Mouse (Mus musculus): ENCODE measurements around the gene Dbf4. TPM values are rescaled to one million over a fixed set of nuclear protein-coding genes. Genes with fewer than 3 reads are reported as not detected.

The Dbf4 gene
- polyA plus RNA-seq, 1 experiment: 0.72 TPM

- no peaks in the 10 kb centered on the region for H3K27me3 ChIP-seq (replicated peaks; ENCODE audit: control insufficient read depth, insufficient read depth, low read length)
- H3K4me1 ChIP-seq (ENCODE audit: control insufficient read depth, insufficient read depth, low read length): no peaks in the 10 kb centered on the region
- 70% methylated on average over 1 of the region's 1 CpGs for WGBS
- no peak overlapping the region for H3K27ac ChIP-seq (ENCODE audit: insufficient read depth, low read depth, low read length)
- H3K4me3 ChIP-seq (ENCODE audit: insufficient read depth, low read depth, low read length): no peak overlapping the region
- TF ChIP-seq CTCF (conservative IDR thresholded peaks at IDR 0.05; ENCODE audit: insufficient read depth, insufficient read length, low read depth, low read length): no peak
- no peak for TF ChIP-seq POLR2A (IDR thresholded peaks at IDR 0.05; ENCODE audit: low read depth, low read length)
- DNase-seq: no peak
- peaks cover 3% of the 10 kb centered on the region; the same call in 1 of the 2 replicates for H3K36me3 ChIP-seq (ENCODE audit: control insufficient read depth, insufficient read depth, low read length)
Measured at GRCm38 (mm10) chr5:8393891-8394583, 28.5 kb downstream of the Dbf4 start.

GRCm38 (mm10) chr5:8374297-8374906 is 48.1 kb downstream of the Dbf4 start:
- H3K36me3 ChIP-seq (ENCODE audit: control insufficient read depth, insufficient read depth, low read length): no peaks in the 10 kb centered on the region
- no peak for TF ChIP-seq POLR2A (IDR thresholded peaks at IDR 0.05; ENCODE audit: low read depth, low read length)
- TF ChIP-seq CTCF (conservative IDR thresholded peaks at IDR 0.05; ENCODE audit: insufficient read depth, insufficient read length, low read depth, low read length): no peak
- 81% methylated on average over 5 of the region's 5 CpGs for WGBS
- no peaks in the 10 kb centered on the region for H3K27me3 ChIP-seq (replicated peaks; ENCODE audit: control insufficient read depth, insufficient read depth, low read length)
- no peaks in the 10 kb centered on the region for H3K4me1 ChIP-seq (ENCODE audit: control insufficient read depth, insufficient read depth, low read length)
- DNase-seq: no peak
- H3K27ac ChIP-seq (ENCODE audit: insufficient read depth, low read depth, low read length): no peak overlapping the region
- no peak overlapping the region for H3K4me3 ChIP-seq (ENCODE audit: insufficient read depth, low read depth, low read length)

DNA sequence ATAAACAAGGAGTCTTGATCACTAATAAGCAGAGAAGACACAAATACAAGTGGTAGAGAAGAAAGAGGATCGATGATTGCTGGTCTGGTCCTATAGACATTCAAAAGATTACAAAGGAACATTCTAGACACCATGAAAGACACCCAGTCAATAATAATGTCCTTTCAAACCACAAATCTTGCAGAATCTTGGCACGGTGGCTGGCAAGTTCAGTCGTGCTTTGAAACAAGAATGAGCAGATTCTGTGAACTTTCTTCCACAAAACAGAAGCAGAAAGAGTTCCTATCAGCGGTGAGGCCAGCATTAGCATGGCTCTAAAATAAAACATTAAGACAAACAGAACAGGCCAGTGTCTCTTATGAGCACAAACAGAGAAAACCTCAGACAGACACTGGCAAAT is 49.1 kb downstream of the Dbf4 start:
- H3K4me1 ChIP-seq (ENCODE audit: control insufficient read depth, insufficient read depth, low read length): no peaks in the 10 kb centered on the region
- H3K36me3 ChIP-seq (ENCODE audit: control insufficient read depth, insufficient read depth, low read length): no peaks in the 10 kb centered on the region
- no peak overlapping the region for H3K27ac ChIP-seq (ENCODE audit: insufficient read depth, low read depth, low read length)
- no peak for DNase-seq
- WGBS: 87% methylated on average over 4 of the region's 4 CpGs
- no peak for TF ChIP-seq POLR2A (IDR thresholded peaks at IDR 0.05; ENCODE audit: low read depth, low read length)
- TF ChIP-seq CTCF (conservative IDR thresholded peaks at IDR 0.05; ENCODE audit: insufficient read depth, insufficient read length, low read depth, low read length): no peak
- H3K4me3 ChIP-seq (ENCODE audit: insufficient read depth, low read depth, low read length): no peak overlapping the region
- H3K27me3 ChIP-seq (replicated peaks; ENCODE audit: control insufficient read depth, insufficient read depth, low read length): no peaks in the 10 kb centered on the region

GRCm38 (mm10) chr5:8368781-8369180 is 53.7 kb downstream of the Dbf4 start:
- H3K4me1 ChIP-seq (ENCODE audit: control insufficient read depth, insufficient read depth, low read length): no peaks in the 10 kb centered on the region; the same call in 1 of the 2 replicates
- WGBS: 89% methylated on average over 5 of the region's 5 CpGs
- no peak for DNase-seq
- no peaks in the 10 kb centered on the region for H3K36me3 ChIP-seq (ENCODE audit: control insufficient read depth, insufficient read depth, low read length)
- no peaks in the 10 kb centered on the region for H3K27me3 ChIP-seq (replicated peaks; ENCODE audit: control insufficient read depth, insufficient read depth, low read length)
- no peak for TF ChIP-seq POLR2A (IDR thresholded peaks at IDR 0.05; ENCODE audit: low read depth, low read length)
- no peak for TF ChIP-seq CTCF (conservative IDR thresholded peaks at IDR 0.05; ENCODE audit: insufficient read depth, insufficient read length, low read depth, low read length)
- H3K27ac ChIP-seq (ENCODE audit: insufficient read depth, low read depth, low read length): no peak overlapping the region
- no peak overlapping the region for H3K4me3 ChIP-seq (ENCODE audit: insufficient read depth, low read depth, low read length)

GRCm38 (mm10) chr5:8368328-8368692 is 54.2 kb downstream of the Dbf4 start:
- no peaks in the 10 kb centered on the region for H3K36me3 ChIP-seq (ENCODE audit: control insufficient read depth, insufficient read depth, low read length)
- peak overlapping the region; percentile 73; the same call in 1 of the 2 replicates for H3K4me3 ChIP-seq (ENCODE audit: insufficient read depth, low read depth, low read length)
- WGBS: 45% methylated on average over 7 of the region's 7 CpGs
- TF ChIP-seq CTCF (conservative IDR thresholded peaks at IDR 0.05; ENCODE audit: insufficient read depth, insufficient read length, low read depth, low read length) (no peak), POLR2A (IDR thresholded peaks at IDR 0.05; ENCODE audit: low read depth, low read length) (no peak)
- no peaks in the 10 kb centered on the region for H3K27me3 ChIP-seq (replicated peaks; ENCODE audit: control insufficient read depth, insufficient read depth, low read length)
- H3K27ac ChIP-seq (ENCODE audit: insufficient read depth, low read depth, low read length): no peak overlapping the region
- H3K4me1 ChIP-seq (ENCODE audit: control insufficient read depth, insufficient read depth, low read length): no peaks in the 10 kb centered on the region; the same call in 1 of the 2 replicates
- no peak for DNase-seq

GRCm38 (mm10) chr5:8367614-8368327 is 54.7 kb downstream of the Dbf4 start, which contains the start of gene Adam22:
Adam22 (minus strand) TSS chr5:8368160.
- peak; percentile 75 for DNase-seq
- Histone ChIP-seq H3K36me3 (ENCODE audit: control insufficient read depth, insufficient read depth, low read length) (no peaks in the 10 kb centered on the region), H3K27ac (ENCODE audit: insufficient read depth, low read depth, low read length) (no peak within 1 kb of the TSS), H3K27me3 (replicated peaks; ENCODE audit: control insufficient read depth, insufficient read depth, low read length) (no peaks in the 10 kb centered on the region), H3K4me1 (ENCODE audit: control insufficient read depth, insufficient read depth, low read length) (no peaks in the 10 kb centered on the region; the same call in 1 of the 2 replicates), H3K4me3 (ENCODE audit: insufficient read depth, low read depth, low read length) (peak within 1 kb of the TSS; percentile 73)
- no peak for TF ChIP-seq POLR2A (IDR thresholded peaks at IDR 0.05; ENCODE audit: low read depth, low read length)
- no peak for TF ChIP-seq CTCF (conservative IDR thresholded peaks at IDR 0.05; ENCODE audit: insufficient read depth, insufficient read length, low read depth, low read length)
- 2% methylated on average over 55 of the region's 55 CpGs for WGBS
